Mouse (Mus musculus) megakaryocyte, adult 5-6 weeks (primary cell): ENCODE data around the gene Smco2. TPM values are rescaled to one million over a fixed set of nuclear protein-coding genes. Genes with fewer than 3 reads are reported as not detected.

ENCODE experiments used
- total RNA-seq, 2 experiments: library from RNA; stranded (forward) in 1 of 2; stranded (reverse) in 1 of 2; fragments of 153-499, 151-499 nt in 1 of 2; fragments of 221-1000, 200-1000 nt in 1 of 2; gene quantifications; 2 replicates each; pipeline versions ENCODE4 v1.2.3 to v1.2.4; 2015 to 2017

Smco2 gene
- total RNA-seq, 2 experiments from 2014 or later = not detected

Other genes starting within 250 kb of the Smco2 start
- gene Med21, start 207.6 kb upstream of the Smco2 start, total RNA-seq (2015) = 96.7 and 109 TPM in 2 replicates
- gene Med21, start 207.6 kb upstream of the Smco2 start, total RNA-seq (2017) = 76.2 and 82.8 TPM in 2 replicates
- 27.8 and 31.6 TPM in 2 replicates for gene Tm7sf3, start 207.3 kb upstream of the Smco2 start, total RNA-seq (2015)
- 40.3 and 40.4 TPM in 2 replicates for gene Tm7sf3, start 207.3 kb upstream of the Smco2 start, total RNA-seq (2017)
- gene Stk38l, start 125.1 kb upstream of the Smco2 start, total RNA-seq (2015) = 2.2 and 5.0 TPM in 2 replicates
- gene Stk38l, start 125.1 kb upstream of the Smco2 start, total RNA-seq (2017) = 2.8 and 3.7 TPM in 2 replicates
- gene Arntl2, start 54.0 kb upstream of the Smco2 start, total RNA-seq (2015) = 0.04 and 0.16 TPM in 2 replicates
- not detected in 2 replicates for gene Arntl2, start 54.0 kb upstream of the Smco2 start, total RNA-seq (2017)
- gene Ppfibp1, start 38.4 kb downstream of the Smco2 start, total RNA-seq (2015) = 4.0 and 5.0 TPM in 2 replicates
- 10.5 and 11.9 TPM in 2 replicates for gene Ppfibp1, start 38.4 kb downstream of the Smco2 start, total RNA-seq (2017)
- gene 1700034J05Rik, start 104.3 kb downstream of the Smco2 start, total RNA-seq (2015) = not detected in 2 replicates
- gene 1700034J05Rik, start 104.3 kb downstream of the Smco2 start, total RNA-seq (2017) = not detected in 2 replicates
- 0.09 and 0.11 TPM in 2 replicates for gene Rep15, start 182.5 kb downstream of the Smco2 start, total RNA-seq (2015)
- not detected in 2 replicates for gene Rep15, start 182.5 kb downstream of the Smco2 start, total RNA-seq (2017)
- gene Mrps35, start 192.7 kb downstream of the Smco2 start, total RNA-seq (2015) = 46.9 and 61.2 TPM in 2 replicates
- 30.7 and 73.0 TPM in 2 replicates for gene Mrps35, start 192.7 kb downstream of the Smco2 start, total RNA-seq (2017)
- gene Mansc4, start 236.9 kb downstream of the Smco2 start, total RNA-seq (2015) = not detected in 2 replicates
- not detected in 2 replicates for gene Mansc4, start 236.9 kb downstream of the Smco2 start, total RNA-seq (2017)
- 3.7 and 4.1 TPM in 2 replicates for gene Klhl42, start 241.3 kb downstream of the Smco2 start, total RNA-seq (2015)
- 5.0 TPM in 2 replicates for gene Klhl42, start 241.3 kb downstream of the Smco2 start, total RNA-seq (2017)